Mouse (Mus musculus) megakaryocyte-erythroid progenitor cell, adult 5-6 weeks (primary cell): Measurements from ENCODE around the gene Col5a3. TPM values are rescaled to one million over a fixed set of nuclear protein-coding genes. Genes with fewer than 3 reads are reported as not detected.

Experiments
- ATAC-seq: replicated peaks from 2 replicates; pipeline ENCODE4 v1.8.0; 2016; ENCODE audit warnings: mild to moderate bottlenecking, inconsistent platforms; ENCODE audit not compliant: severe bottlenecking, poor library complexity, low FRiP score, low TSS enrichment
- total RNA-seq, 2 experiments: library from RNA; stranded (forward) in 1 of 2; stranded (reverse) in 1 of 2; fragments of 200-1000, 215-1000 nt in 1 of 2; fragments of >200 nt in 1 of 2; fragmentation: Nextera tagmentation in 1 of 2; gene quantifications; 2 replicates each; pipeline ENCODE4 v1.2.3; 2014 to 2017

Col5a3 gene
- total RNA-seq, 2 experiments from 2014 or later, result not detected

DNA sequence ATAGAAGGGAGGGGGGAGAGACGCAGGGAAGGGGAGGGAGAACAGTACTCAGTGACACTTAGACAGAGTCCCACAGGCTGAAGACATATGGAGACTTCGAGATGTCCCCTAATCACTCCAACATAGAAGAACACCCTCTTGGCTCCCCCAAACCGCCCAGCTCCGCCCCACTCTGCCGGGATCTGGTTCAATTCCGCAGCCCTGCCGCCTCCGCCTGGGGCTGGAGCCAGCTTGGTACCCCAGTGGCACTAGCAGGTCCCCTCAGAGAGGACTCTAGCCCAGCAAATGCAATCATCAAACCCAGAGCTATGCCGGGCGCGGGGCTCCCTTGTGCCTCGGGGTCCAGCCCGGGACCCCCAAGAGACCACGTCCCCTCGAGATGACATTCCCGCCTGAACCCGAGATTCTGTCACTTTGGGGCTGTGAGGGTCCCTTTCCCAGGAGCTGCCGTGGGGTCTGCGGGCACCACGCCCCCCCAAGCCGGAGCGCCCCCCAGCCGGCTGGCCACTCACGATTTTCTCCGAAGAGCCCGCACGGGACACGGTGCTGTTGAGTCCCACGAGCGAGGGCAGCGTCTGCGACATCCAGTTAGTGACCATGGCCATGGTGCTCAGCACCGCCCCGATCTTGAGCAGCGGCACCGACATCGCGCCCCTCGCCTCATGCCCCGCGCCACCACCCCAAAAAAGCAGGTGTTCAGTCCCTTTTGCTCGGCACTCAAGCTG, 88.6 kb downstream of the Col5a3 start:
- ATAC-seq, result no peak

DNA sequence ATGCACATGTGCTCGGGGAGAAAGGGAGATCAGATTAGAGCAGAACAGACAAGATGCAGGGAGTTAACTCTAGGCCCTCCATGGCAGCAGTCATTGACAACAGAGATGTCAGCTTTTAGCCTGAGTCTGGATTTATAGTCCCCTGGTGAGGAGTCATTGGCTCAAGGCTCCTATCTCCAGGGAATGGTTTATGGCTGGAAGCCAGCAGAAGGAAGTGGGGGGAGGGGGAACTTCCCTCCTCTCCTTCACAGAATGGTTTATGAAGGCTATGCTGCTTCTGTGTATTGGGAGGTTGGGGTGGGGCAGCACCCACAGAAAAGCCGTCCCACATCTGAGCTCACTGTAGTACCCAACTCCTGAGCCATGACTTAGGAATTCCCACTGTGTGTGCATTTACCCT, 93.3 kb downstream of the Col5a3 start:
- ATAC-seq, result no peak

Other genes with a start within 250 kb of the Col5a3 start
- 7.8 and 10.1 TPM in 2 replicates for gene Zfp846, start 233.8 kb downstream of the Col5a3 start, total RNA-seq (2014; fragmentation: Nextera tagmentation)
- 6.6 and 8.8 TPM in 2 replicates for gene Zfp846, start 233.8 kb downstream of the Col5a3 start, total RNA-seq (2017)
- 379 and 438 TPM in 2 replicates for gene Ubl5, start 172.2 kb downstream of the Col5a3 start, total RNA-seq (2014; fragmentation: Nextera tagmentation)
- gene Ubl5, start 172.2 kb downstream of the Col5a3 start, total RNA-seq (2017), result 101 and 188 TPM in 2 replicates
- 19.6 and 24.5 TPM in 2 replicates for gene Fbxl12, start 170.3 kb downstream of the Col5a3 start, total RNA-seq (2014; fragmentation: Nextera tagmentation)
- gene Fbxl12, start 170.3 kb downstream of the Col5a3 start, total RNA-seq (2017), result 2.6 and 3.8 TPM in 2 replicates
- gene Pin1, start 163.0 kb downstream of the Col5a3 start, total RNA-seq (2014; fragmentation: Nextera tagmentation), result 15.2 and 18.6 TPM in 2 replicates
- gene Pin1, start 163.0 kb downstream of the Col5a3 start, total RNA-seq (2017), result 11.5 and 18.2 TPM in 2 replicates
- gene Olfm2, start 68.7 kb downstream of the Col5a3 start, total RNA-seq (2014; fragmentation: Nextera tagmentation), result not detected in 2 replicates
- gene Olfm2, start 68.7 kb downstream of the Col5a3 start, total RNA-seq (2017), result not detected in 2 replicates
- not detected in 2 replicates for gene Rdh8, start 3.4 kb upstream of the Col5a3 start, total RNA-seq (2014; fragmentation: Nextera tagmentation)
- not detected in 2 replicates for gene Rdh8, start 3.4 kb upstream of the Col5a3 start, total RNA-seq (2017)
- gene A230050P20Rik, start 53.6 kb upstream of the Col5a3 start, total RNA-seq (2014; fragmentation: Nextera tagmentation), result 37.9 and 44.3 TPM in 2 replicates
- gene A230050P20Rik, start 53.6 kb upstream of the Col5a3 start, total RNA-seq (2017), result 11.9 and 24.0 TPM in 2 replicates
- 1.1 and 2.7 TPM in 2 replicates for gene Angptl6, start 64.7 kb upstream of the Col5a3 start, total RNA-seq (2014; fragmentation: Nextera tagmentation)
- gene Angptl6, start 64.7 kb upstream of the Col5a3 start, total RNA-seq (2017), result 0.42 TPM in 1 of 2 replicates, not detected in the other
- 127 and 174 TPM in 2 replicates for gene Ppan, start 73.1 kb upstream of the Col5a3 start, total RNA-seq (2014; fragmentation: Nextera tagmentation)
- gene Ppan, start 73.1 kb upstream of the Col5a3 start, total RNA-seq (2017), result 154 and 175 TPM in 2 replicates
- 308 and 325 TPM in 2 replicates for gene Eif3g, start 83.6 kb upstream of the Col5a3 start, total RNA-seq (2014; fragmentation: Nextera tagmentation)
- gene Eif3g, start 83.6 kb upstream of the Col5a3 start, total RNA-seq (2017), result 259 and 301 TPM in 2 replicates
- 163 and 192 TPM in 2 replicates for gene Dnmt1, start 144.8 kb upstream of the Col5a3 start, total RNA-seq (2014; fragmentation: Nextera tagmentation)
- 190 and 210 TPM in 2 replicates for gene Dnmt1, start 144.8 kb upstream of the Col5a3 start, total RNA-seq (2017)
- gene S1pr2, start 161.7 kb upstream of the Col5a3 start, total RNA-seq (2014; fragmentation: Nextera tagmentation), result 1.7 and 3.4 TPM in 2 replicates
- gene S1pr2, start 161.7 kb upstream of the Col5a3 start, total RNA-seq (2017), result 0.46 TPM in 1 of 2 replicates, not detected in the other
- 66.2 and 78.8 TPM in 2 replicates for gene Mrpl4, start 187.7 kb upstream of the Col5a3 start, total RNA-seq (2014; fragmentation: Nextera tagmentation)
- 23.7 and 43.3 TPM in 2 replicates for gene Mrpl4, start 187.7 kb upstream of the Col5a3 start, total RNA-seq (2017)
- gene Icam1, start 200.9 kb upstream of the Col5a3 start, total RNA-seq (2014; fragmentation: Nextera tagmentation), result 1.9 and 3.4 TPM in 2 replicates
- gene Icam1, start 200.9 kb upstream of the Col5a3 start, total RNA-seq (2017), result 3.6 TPM in 2 replicates
- gene Icam4, start 214.3 kb upstream of the Col5a3 start, total RNA-seq (2014; fragmentation: Nextera tagmentation), result 34.3 and 38.9 TPM in 2 replicates
- gene Icam4, start 214.3 kb upstream of the Col5a3 start, total RNA-seq (2017), result 16.3 and 40.0 TPM in 2 replicates
- gene Icam5, start 217.0 kb upstream of the Col5a3 start, total RNA-seq (2014; fragmentation: Nextera tagmentation), result 1.1 and 1.2 TPM in 2 replicates
- gene Icam5, start 217.0 kb upstream of the Col5a3 start, total RNA-seq (2017), result 0.05 and 0.27 TPM in 2 replicates